Mouse (Mus musculus): ENCODE measurements around the gene Nlrp9b. TPM values are rescaled to one million over a fixed set of nuclear protein-coding genes. Genes with fewer than 3 reads are reported as not detected.

Gene Nlrp9b
- polyA plus RNA-seq, 1 experiment from 2014 or later, result not detected

Other genes with a start within 250 kb of the Nlrp9b start
- gene Nectin2, start 241.0 kb upstream of the Nlrp9b start, polyA plus RNA-seq (2015; fragmentation: Nextera tagmentation; extraction: Ambion mirVana), result 17.9 and 18.2 TPM in 2 replicates
- gene Bcam, start 220.4 kb upstream of the Nlrp9b start, polyA plus RNA-seq (2015; fragmentation: Nextera tagmentation; extraction: Ambion mirVana), result 7.2 and 7.9 TPM in 2 replicates
- 1.2 and 1.3 TPM in 2 replicates for gene Cblc, start 194.7 kb upstream of the Nlrp9b start, polyA plus RNA-seq (2015; fragmentation: Nextera tagmentation; extraction: Ambion mirVana)
- gene Bcl3, start 168.7 kb upstream of the Nlrp9b start, polyA plus RNA-seq (2015; fragmentation: Nextera tagmentation; extraction: Ambion mirVana), result 3.0 and 3.9 TPM in 2 replicates
- gene Gm19345, start 139.5 kb upstream of the Nlrp9b start, polyA plus RNA-seq (2015; fragmentation: Nextera tagmentation; extraction: Ambion mirVana), result not detected in 2 replicates
- gene Ceacam16, start 130.2 kb upstream of the Nlrp9b start, polyA plus RNA-seq (2015; fragmentation: Nextera tagmentation; extraction: Ambion mirVana), result not detected in 2 replicates
- gene Ceacam19, start 103.5 kb upstream of the Nlrp9b start, polyA plus RNA-seq (2015; fragmentation: Nextera tagmentation; extraction: Ambion mirVana), result not detected in 2 replicates
- 1.9 and 2.2 TPM in 2 replicates for gene Pvr, start 70.3 kb upstream of the Nlrp9b start, polyA plus RNA-seq (2015; fragmentation: Nextera tagmentation; extraction: Ambion mirVana)
- 0.20 and 0.35 TPM in 2 replicates for gene Igsf23, start 40.7 kb upstream of the Nlrp9b start, polyA plus RNA-seq (2015; fragmentation: Nextera tagmentation; extraction: Ambion mirVana)
- not detected in 2 replicates for gene Ceacam20, start 26.1 kb upstream of the Nlrp9b start, polyA plus RNA-seq (2015; fragmentation: Nextera tagmentation; extraction: Ambion mirVana)
- gene Vmn1r91, start 108.2 kb downstream of the Nlrp9b start, polyA plus RNA-seq (2015; fragmentation: Nextera tagmentation; extraction: Ambion mirVana), result not detected in 2 replicates
- not detected in 2 replicates for gene Gm16442, start 131.1 kb downstream of the Nlrp9b start, polyA plus RNA-seq (2015; fragmentation: Nextera tagmentation; extraction: Ambion mirVana)
- gene Vmn1r93, start 147.6 kb downstream of the Nlrp9b start, polyA plus RNA-seq (2015; fragmentation: Nextera tagmentation; extraction: Ambion mirVana), result not detected in 2 replicates
- not detected in 2 replicates for gene Vmn1r94, start 176.9 kb downstream of the Nlrp9b start, polyA plus RNA-seq (2015; fragmentation: Nextera tagmentation; extraction: Ambion mirVana)
- not detected in 2 replicates for gene Vmn1r95, start 202.2 kb downstream of the Nlrp9b start, polyA plus RNA-seq (2015; fragmentation: Nextera tagmentation; extraction: Ambion mirVana)
- not detected in 2 replicates for gene Gm6164, start 214.1 kb downstream of the Nlrp9b start, polyA plus RNA-seq (2015; fragmentation: Nextera tagmentation; extraction: Ambion mirVana)
- not detected in 2 replicates for gene Gm4498, start 242.4 kb downstream of the Nlrp9b start, polyA plus RNA-seq (2015; fragmentation: Nextera tagmentation; extraction: Ambion mirVana)

Measured in liver, embryonic 13.5 days (tissue).